Mouse (Mus musculus) MEL (cell line): ENCODE data around the gene Tmem41a. TPM values are rescaled to one million over a fixed set of nuclear protein-coding genes. Genes with fewer than 3 reads are reported as not detected.

Experiments
- DNase-seq: peaks from one replicate; pipeline ENCODE4 v3.0.0; 2011; ENCODE audit warnings: low read depth, low spot score
- H3K27ac ChIP-seq: 2 replicates; pipeline ENCODE4 v1.5.1; 2012; ENCODE audit warnings: low read depth, mild to moderate bottlenecking, control low read depth, low read length, moderate library complexity; ENCODE audit not compliant: control insufficient read depth
- H3K27me3 ChIP-seq, 2 experiments: fragments of 150-350 bp in 1 of 2; sonication (generic) in 1 of 2; 2 replicates each; pipeline ENCODE4 v1.6.1; 2012; ENCODE audit warnings: low read length in 2 of 2, mild to moderate bottlenecking in 2 of 2, improper control_type of control experiment in 1 of 2, moderate library complexity in 1 of 2; ENCODE audit not compliant: insufficient read depth in 2 of 2, control insufficient read depth in 1 of 2
- H3K36me3 ChIP-seq, 2 experiments: 2 replicates each; pipeline ENCODE4 v1.6.1; 2012 to 2014; ENCODE audit warnings: low read length in 2 of 2, improper control_type of control experiment in 1 of 2, inconsistent platforms in 1 of 2, mild to moderate bottlenecking in 1 of 2; ENCODE audit not compliant: insufficient read depth in 2 of 2, control insufficient read depth in 1 of 2
- H3K4me1 ChIP-seq, 2 experiments: fragments of 150-350 bp in 1 of 2; sonication (generic) in 1 of 2; 2 replicates each; pipeline ENCODE4 v1.6.1; 2012; ENCODE audit warnings: low read length in 2 of 2, improper control_type of control experiment in 1 of 2, mild to moderate bottlenecking in 1 of 2; ENCODE audit not compliant: insufficient read depth in 2 of 2, control insufficient read depth in 1 of 2
- H3K4me3 ChIP-seq, 2 experiments: fragments of 150-350 bp in 1 of 2; sonication (generic) in 1 of 2; 2 replicates each; pipeline ENCODE4 v1.5.1; 2012; ENCODE audit warnings: low read depth in 2 of 2, low read length in 2 of 2, mild to moderate bottlenecking in 2 of 2, moderate library complexity in 2 of 2, control low read depth in 1 of 2, improper control_type of control experiment in 1 of 2; ENCODE audit not compliant: control insufficient read depth in 1 of 2, insufficient read depth in 1 of 2
- H3K79me2 ChIP-seq: 2 replicates; pipeline ENCODE4 v1.6.1; 2012; ENCODE audit warnings: mild to moderate bottlenecking, low read length, moderate library complexity; ENCODE audit not compliant: control insufficient read depth, poor library complexity, insufficient read depth
- H3K9ac ChIP-seq: 2 replicates; pipeline ENCODE4 v1.6.1; 2012; ENCODE audit warnings: low read depth, mild to moderate bottlenecking, control low read depth, low read length, moderate library complexity; ENCODE audit not compliant: control insufficient read depth, poor library complexity, severe bottlenecking
- H3K9me3 ChIP-seq: fragments of 150-350 bp; sonication (generic); replicated peaks from 2 replicates; pipeline ENCODE4 v1.6.1; 2012; ENCODE audit warnings: mild to moderate bottlenecking, low read length, improper control_type of control experiment, moderate library complexity; ENCODE audit not compliant: insufficient read depth
- BHLHE40 ChIP-seq: IDR thresholded peaks from 2 replicates; pipeline ENCODE4 v1.6.1; 2012; ENCODE audit warnings: low read depth, mild to moderate bottlenecking, inconsistent platforms, low read length, improper control_type of control experiment, borderline replicate concordance
- CTCF ChIP-seq, 3 experiments: IDR thresholded peaks in 2 of 3; conservative IDR thresholded peaks in 1 of 3; 2 replicates each; pipeline ENCODE4 v1.5.1; 2011 to 2012; ENCODE audit warnings: low read length in 3 of 3, low read depth in 2 of 3, mild to moderate bottlenecking in 2 of 3, improper control_type of control experiment in 1 of 3, inconsistent platforms in 1 of 3, mixed read lengths in 1 of 3, moderate library complexity in 1 of 3; ENCODE audit not compliant: control insufficient read depth in 1 of 3, insufficient read depth in 1 of 3, poor library complexity in 1 of 3, severe bottlenecking in 1 of 3
- EP300 ChIP-seq, 2 experiments: IDR thresholded peaks; 2 replicates each; pipeline ENCODE4 v1.6.1; 2011; ENCODE audit warnings: improper control_type of control experiment in 2 of 2, low read length in 2 of 2, low read depth in 1 of 2, mild to moderate bottlenecking in 1 of 2
- JUND ChIP-seq: IDR thresholded peaks from 2 replicates; pipeline ENCODE4 v1.6.1; 2011; ENCODE audit warnings: low read depth, mild to moderate bottlenecking, improper control_type of control experiment, low read length
- KAT2A ChIP-seq: conservative IDR thresholded peaks from 2 replicates; pipeline ENCODE4 v1.6.1; 2012; ENCODE audit warnings: low read depth, low read length, improper control_type of control experiment, inconsistent platforms
- MAFK ChIP-seq: IDR thresholded peaks from 2 replicates; pipeline ENCODE4 v1.6.1; 2011; ENCODE audit warnings: low read depth, mild to moderate bottlenecking, low read length, improper control_type of control experiment, borderline replicate concordance
- MAX ChIP-seq: IDR thresholded peaks from 2 replicates; pipeline ENCODE4 v1.6.1; 2011; ENCODE audit warnings: low read length, improper control_type of control experiment
- MEF2A ChIP-seq: IDR thresholded peaks from 2 replicates; pipeline ENCODE4 v1.6.1; 2014; ENCODE audit warnings: low read depth, mild to moderate bottlenecking, inconsistent platforms, low read length, improper control_type of control experiment; ENCODE audit not compliant: poor library complexity, insufficient replicate concordance, severe bottlenecking; ENCODE audit errors: extremely low read depth
- MXI1 ChIP-seq: IDR thresholded peaks from 2 replicates; pipeline ENCODE4 v1.6.1; 2011; ENCODE audit warnings: mild to moderate bottlenecking, low read depth, low read length, improper control_type of control experiment
- NRF1 ChIP-seq: IDR thresholded peaks from 2 replicates; pipeline ENCODE4 v1.6.1; 2014; ENCODE audit warnings: low read depth, mild to moderate bottlenecking, inconsistent platforms, low read length, improper control_type of control experiment, moderate library complexity; ENCODE audit not compliant: poor library complexity, insufficient read depth, severe bottlenecking
- POLR2AphosphoS5 ChIP-seq: IDR thresholded peaks from 2 replicates; pipeline ENCODE4 v1.6.1; 2012; ENCODE audit warnings: low read depth, borderline replicate concordance, mild to moderate bottlenecking, inconsistent platforms, low read length, moderate library complexity, mixed read lengths
- TCF12 ChIP-seq: IDR thresholded peaks from 2 replicates; pipeline ENCODE4 v1.6.1; 2014; ENCODE audit warnings: low read depth, mild to moderate bottlenecking, inconsistent platforms, low read length, improper control_type of control experiment, moderate library complexity
- polyA plus RNA-seq, 2 experiments: library from polyadenylated mRNA; stranded (reverse) in 1 of 2; unstranded in 1 of 2; fragments of >175 nt in 1 of 2; fragments of >200 nt in 1 of 2; gene quantifications; 2 replicates each; pipeline versions ENCODE4 v1.2.1 to v1.2.4; 2012; ENCODE audit warnings: low replicate concordance in 2 of 2, low read depth in 1 of 2; ENCODE audit not compliant: insufficient read length in 2 of 2, insufficient read depth in 1 of 2, missing spikeins in 1 of 2
- total RNA-seq: library from RNA; depleted of rRNA; stranded (reverse); fragments of 300-350 nt; gene quantifications from 2 replicates; pipeline ENCODE4 v1.2.3, GENCODE M21; 2012

Tmem41a gene
- total and polyA plus RNA-seq, 3 experiments: 32.9 to 50.3 TPM; not detected in 1

DNA sequence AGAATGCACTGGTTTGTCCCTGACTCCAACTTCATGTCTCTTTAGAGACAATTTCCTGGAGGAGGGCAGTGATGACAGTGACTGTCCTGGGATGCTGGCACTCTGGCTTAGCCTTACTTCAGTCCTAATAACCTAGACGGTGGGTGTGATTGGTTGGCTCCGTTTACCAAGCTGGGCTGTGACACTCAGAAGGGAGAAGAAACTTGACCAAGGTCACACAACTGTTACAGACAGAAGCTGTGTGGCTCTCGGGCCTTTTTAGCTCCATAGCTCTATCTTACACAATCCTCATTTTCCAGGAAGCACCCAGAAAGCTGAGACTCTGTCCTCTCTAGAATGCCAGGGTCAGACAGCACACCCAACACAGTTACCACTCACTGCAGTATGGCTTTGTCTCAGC lies 18.2 kb upstream of the Tmem41a start:
- Histone ChIP-seq H3K36me3 (no peaks in the 10 kb centered on the region), H3K27ac (no peak overlapping the region), H3K27me3 (no peaks in the 10 kb centered on the region), H3K79me2 (no peaks in the 10 kb centered on the region), H3K9me3 (no peaks in the 10 kb centered on the region), H3K4me1 (no peaks in the 10 kb centered on the region), H3K9ac (no peak overlapping the region), H3K4me3 (no peak overlapping the region)
- DNase-seq: no peak
- TF ChIP-seq EP300 (IDR thresholded peaks at IDR 0.05; ENCODE audit: low read depth in 1 of 2, low read length in 2 of 2) (no peak), MAFK (no peak), TCF12 (no peak), MXI1 (no peak), MEF2A (no peak), KAT2A (no peak), BHLHE40 (no peak)

GRCm38 (mm10) chr16:21955591-21955990 lies 8.2 kb upstream of the Tmem41a start:
- H3K9me3 ChIP-seq: no peaks in the 10 kb centered on the region
- TF ChIP-seq POLR2AphosphoS5 (no peak), JUND (no peak), BHLHE40 (no peak), KAT2A (no peak), MXI1 (no peak), MAX (no peak)

GRCm38 (mm10) chr16:21928471-21928870 lies 18.9 kb downstream of the Tmem41a start:
- Histone ChIP-seq H3K9ac (no peak overlapping the region), H3K27me3 (no peaks in the 10 kb centered on the region), H3K9me3 (no peaks in the 10 kb centered on the region), H3K36me3 (no peaks in the 10 kb centered on the region), H3K27ac (no peak overlapping the region)
- DNase-seq: no peak
- TF ChIP-seq MAFK (no peak), NRF1 (no peak), CTCF (IDR thresholded peaks at IDR 0.05 in 2 of 3, conservative IDR thresholded peaks at IDR 0.05 in 1 of 3; ENCODE audit: control insufficient read depth in 1 of 3, insufficient read depth in 1 of 3, low read depth in 2 of 3, low read length in 3 of 3, poor library complexity in 1 of 3, severe bottlenecking in 1 of 3) (no peak)
- TF ChIP-seq, all 39 proteins: peak for 0
- H3K79me2 ChIP-seq: no peaks in the 10 kb centered on the region
- H3K4me3 ChIP-seq: no peak overlapping the region
- no peaks in the 10 kb centered on the region for H3K4me1 ChIP-seq

More at GRCm38 (mm10) chr16:21955591-21955990, 8.2 kb upstream of the Tmem41a start:
- DNase-seq: no peak
- Histone ChIP-seq H3K27ac (no peak overlapping the region), H3K36me3 (no peaks in the 10 kb centered on the region), H3K4me3 (no peak overlapping the region), H3K79me2 (no peaks in the 10 kb centered on the region), H3K4me1 (no peaks in the 10 kb centered on the region), H3K27me3 (no peaks in the 10 kb centered on the region; a peak in 1 of 4 replicates), H3K9ac (no peak overlapping the region)
